Mouse (Mus musculus) bone marrow, adult 2 months (tissue): ENCODE measurements at regions not wholly inside any gene's neighbourhood (a gene's known extent, or its start where the extent isn't known, plus 50 kb on each side); places are given as distances from the start of the nearest gene placed in this dataset.

ENCODE experiments used
- H3K27ac ChIP-seq: fragments of 200-500 bp; 2 replicates; pipeline ENCODE4 v1.5.1; 2012; ENCODE audit warnings: low read depth, mild to moderate bottlenecking, control low read depth, inconsistent platforms, low read length; ENCODE audit not compliant: control insufficient read depth, poor library complexity, insufficient read depth
- H3K4me1 ChIP-seq: fragments of 200-500 bp; 2 replicates; pipeline ENCODE4 v1.6.1; 2011; ENCODE audit warnings: low read length; ENCODE audit not compliant: control insufficient read depth, insufficient read depth
- H3K4me3 ChIP-seq: fragments of 200-500 bp; replicated peaks from 2 replicates; pipeline ENCODE3; 2011; ENCODE audit warnings: mild to moderate bottlenecking, low read depth, low read length, control low read depth; ENCODE audit not compliant: control insufficient read depth
- CTCF ChIP-seq: fragments of 200-500 bp; IDR thresholded peaks from 2 replicates; pipeline ENCODE4 v1.5.1; 2011; ENCODE audit warnings: low read length, control low read depth; ENCODE audit not compliant: control insufficient read depth, insufficient read depth
- POLR2A ChIP-seq: fragments of 200-500 bp; IDR thresholded peaks from 2 replicates; pipeline ENCODE4 v1.6.1; 2011; ENCODE audit warnings: low read depth, mild to moderate bottlenecking, control low read depth, low read length, borderline replicate concordance; ENCODE audit not compliant: control insufficient read depth
- WGBS: fragments of 180-500 bp; shearing (Covaris S2); methylation state at CpG from one replicate; pipeline ENCODE4 v1.1.7; 2018; 5-methylcytosine and 5-hydroxymethylcytosine counted together

- Histone ChIP-seq H3K4me3 (no peak overlapping the region), H3K4me1 (peaks cover 1% of the 10 kb centered on the region; the same call in 1 of the 2 replicates), H3K27ac (no peak overlapping the region)
- WGBS = 82% methylated on average over 10 of the region's 10 CpGs
- TF ChIP-seq POLR2A = no peak
- no peak for TF ChIP-seq CTCF
Measured at GRCm38 (mm10) chr9:120664086-120664485, 92.8 kb downstream of the Rpl14 start.

- no peak overlapping the region for H3K4me3 ChIP-seq
- no peak for TF ChIP-seq CTCF
- TF ChIP-seq POLR2A = no peak
- H3K4me1 ChIP-seq = no peaks in the 10 kb centered on the region
- no peak overlapping the region for H3K27ac ChIP-seq
- 79% methylated on average over 6 of the region's 6 CpGs for WGBS
Measured at GRCm38 (mm10) chr9:120672452-120672851, 101.2 kb downstream of the Rpl14 start.

- no peak for TF ChIP-seq POLR2A
- TF ChIP-seq CTCF = no peak
- WGBS = 3% methylated on average over 11 of the region's 11 CpGs
Measured at GRCm38 (mm10) chr9:120674855-120675254, 103.6 kb downstream of the Rpl14 start.

GRCm38 (mm10) chr9:120675371-120676150 lies 104.3 kb downstream of the Rpl14 start:
- 5% methylated on average over 18 of the region's 18 CpGs for WGBS
- Histone ChIP-seq H3K27ac (no peak overlapping the region), H3K4me3 (no peak overlapping the region), H3K4me1 (no peaks in the 10 kb centered on the region)
- TF ChIP-seq POLR2A (no peak), CTCF (no peak)

More at GRCm38 (mm10) chr9:120674855-120675254, 103.6 kb downstream of the Rpl14 start:
- Histone ChIP-seq H3K4me1 (no peaks in the 10 kb centered on the region), H3K27ac (no peak overlapping the region), H3K4me3 (no peak overlapping the region)

GRCm38 (mm10) chr9:120676301-120676700 lies 105.1 kb downstream of the Rpl14 start:
- WGBS = 60% methylated on average over 9 of the region's 9 CpGs
- Histone ChIP-seq H3K4me1 (no peaks in the 10 kb centered on the region), H3K27ac (no peak overlapping the region), H3K4me3 (no peak overlapping the region)
- TF ChIP-seq CTCF (no peak), POLR2A (no peak)

GRCm38 (mm10) chr9:120676771-120677170 lies 105.5 kb downstream of the Rpl14 start:
- H3K4me1 ChIP-seq = no peaks in the 10 kb centered on the region
- no peak overlapping the region for H3K27ac ChIP-seq
- H3K4me3 ChIP-seq = no peak overlapping the region
- no peak for TF ChIP-seq CTCF
- TF ChIP-seq POLR2A = no peak
- 72% methylated on average over 8 of the region's 8 CpGs for WGBS

GRCm38 (mm10) chr9:120677216-120677615 lies 106.0 kb downstream of the Rpl14 start:
- H3K4me3 ChIP-seq = no peak overlapping the region
- WGBS = 83% methylated on average over 5 of the region's 5 CpGs
- no peak overlapping the region for H3K27ac ChIP-seq
- H3K4me1 ChIP-seq = no peaks in the 10 kb centered on the region
- TF ChIP-seq POLR2A = no peak
- no peak for TF ChIP-seq CTCF

- WGBS = 51% methylated on average over 11 of the region's 11 CpGs
- no peaks in the 10 kb centered on the region for H3K4me1 ChIP-seq
- H3K4me3 ChIP-seq = no peak overlapping the region
- TF ChIP-seq POLR2A = no peak
- no peak for TF ChIP-seq CTCF
- H3K27ac ChIP-seq = no peak overlapping the region
Measured at GRCm38 (mm10) chr9:120679822-120680426, 108.7 kb downstream of the Rpl14 start.

- no peak for TF ChIP-seq CTCF
- TF ChIP-seq POLR2A = no peak
- H3K4me1 ChIP-seq = no peaks in the 10 kb centered on the region
- H3K4me3 ChIP-seq = no peak overlapping the region
- WGBS = 75% methylated on average over 7 of the region's 7 CpGs
- no peak overlapping the region for H3K27ac ChIP-seq
Measured at GRCm38 (mm10) chr9:120681404-120681803, 110.2 kb downstream of the Rpl14 start.
